Mouse (Mus musculus): Measurements from ENCODE around the gene Notch3.

GRCm38 (mm10) chr17:32083351-32083750, 83.3 kb downstream of the Notch3 start:
- TF ChIP-seq CTCF (IDR thresholded peaks at IDR 0.05; ENCODE audit: low read depth) (no peak), EP300 (IDR thresholded peaks at IDR 0.05; ENCODE audit: low read depth) (no peak)
